Mouse (Mus musculus): ENCODE measurements at regions not wholly inside any gene's neighbourhood (a gene's known extent, or its start where the extent isn't known, plus 50 kb on each side); places are given as distances from the start of the nearest gene placed in this dataset.

GRCm38 (mm10) chr15:65646470-65646869, 631.8 kb upstream of the Gm21961 start:
- no peak overlapping the region for H3K9ac ChIP-seq (ENCODE audit: low read depth, low read length)
- 73% methylated on average over 2 of the region's 2 CpGs for WGBS
- H3K9me3 ChIP-seq (ENCODE audit: control insufficient read depth, low read length) = no peaks in the 10 kb centered on the region
- no peak overlapping the region for H3K4me2 ChIP-seq (ENCODE audit: low read depth, low read length)
- H3K27me3 ChIP-seq (replicated peaks; ENCODE audit: control insufficient read depth, insufficient read depth, low read length) = no peaks in the 10 kb centered on the region
- H3K4me1 ChIP-seq (ENCODE audit: control insufficient read depth, insufficient read depth, low read length) = no peaks in the 10 kb centered on the region
- no peak for DNase-seq (ENCODE audit: low spot score)
- no peak overlapping the region for H3K4me3 ChIP-seq (ENCODE audit: low read depth, low read length)
- no peaks in the 10 kb centered on the region for H3K36me3 ChIP-seq (ENCODE audit: control insufficient read depth, insufficient read depth, low read length)
- H3K27ac ChIP-seq (replicated peaks; ENCODE audit: low read depth, low read length) = no peak overlapping the region
- no peak for ATAC-seq (ENCODE audit: low read depth)

- Histone ChIP-seq H3K36me3 (ENCODE audit: control insufficient read depth, insufficient read depth, low read length) (no peaks in the 10 kb centered on the region), H3K9ac (ENCODE audit: low read depth, low read length) (no peak overlapping the region), H3K4me1 (ENCODE audit: control insufficient read depth, insufficient read depth, low read length) (no peaks in the 10 kb centered on the region), H3K9me3 (ENCODE audit: control insufficient read depth, low read length) (no peaks in the 10 kb centered on the region), H3K27me3 (replicated peaks; ENCODE audit: control insufficient read depth, insufficient read depth, low read length) (no peaks in the 10 kb centered on the region), H3K4me2 (ENCODE audit: low read depth, low read length) (no peak overlapping the region), H3K27ac (replicated peaks; ENCODE audit: low read depth, low read length) (no peak overlapping the region), H3K4me3 (ENCODE audit: low read depth, low read length) (no peak overlapping the region)
- ATAC-seq (ENCODE audit: low read depth) = no peak
- 65% methylated on average over 2 of the region's 2 CpGs for WGBS
- DNase-seq (ENCODE audit: low spot score) = no peak
Measured at GRCm38 (mm10) chr15:65639484-65639883, 624.8 kb upstream of the Gm21961 start.

GRCm38 (mm10) chr15:65637520-65638184, 622.9 kb upstream of the Gm21961 start:
- H3K27ac ChIP-seq (replicated peaks; ENCODE audit: low read depth, low read length) = no peak overlapping the region
- no peak overlapping the region for H3K4me3 ChIP-seq (ENCODE audit: low read depth, low read length)
- DNase-seq (ENCODE audit: low spot score) (peak; percentile 56), ATAC-seq (ENCODE audit: low read depth) (0 out of 2 replicates have a peak, but pooled peaks have one; percentile 41)
- H3K9me3 ChIP-seq (ENCODE audit: control insufficient read depth, low read length) = no peaks in the 10 kb centered on the region
- no peaks in the 10 kb centered on the region for H3K4me1 ChIP-seq (ENCODE audit: control insufficient read depth, insufficient read depth, low read length)
- no peaks in the 10 kb centered on the region for H3K36me3 ChIP-seq (ENCODE audit: control insufficient read depth, insufficient read depth, low read length)
- WGBS = 44% methylated on average over 6 of the region's 6 CpGs
- H3K9ac ChIP-seq (ENCODE audit: low read depth, low read length) = no peak overlapping the region
- no peak overlapping the region for H3K4me2 ChIP-seq (ENCODE audit: low read depth, low read length)
- no peaks in the 10 kb centered on the region for H3K27me3 ChIP-seq (replicated peaks; ENCODE audit: control insufficient read depth, insufficient read depth, low read length)

- Histone ChIP-seq H3K4me1 (ENCODE audit: control insufficient read depth, insufficient read depth, low read length) (no peaks in the 10 kb centered on the region), H3K9ac (ENCODE audit: low read depth, low read length) (no peak overlapping the region), H3K27ac (replicated peaks; ENCODE audit: low read depth, low read length) (no peak overlapping the region), H3K36me3 (ENCODE audit: control insufficient read depth, insufficient read depth, low read length) (no peaks in the 10 kb centered on the region), H3K9me3 (ENCODE audit: control insufficient read depth, low read length) (no peaks in the 10 kb centered on the region), H3K4me3 (ENCODE audit: low read depth, low read length) (no peak overlapping the region), H3K27me3 (replicated peaks; ENCODE audit: control insufficient read depth, insufficient read depth, low read length) (no peaks in the 10 kb centered on the region), H3K4me2 (ENCODE audit: low read depth, low read length) (no peak overlapping the region)
- 81% methylated on average over 5 of the region's 5 CpGs for WGBS
- ATAC-seq (ENCODE audit: low read depth) (no peak), DNase-seq (ENCODE audit: low spot score) (no peak)
Measured at GRCm38 (mm10) chr15:65632440-65632839, 617.7 kb upstream of the Gm21961 start.

- H3K9me3 ChIP-seq (ENCODE audit: control insufficient read depth, low read length) = no peaks in the 10 kb centered on the region
- WGBS = 74% methylated on average over 1 of the region's 1 CpGs
- H3K27me3 ChIP-seq (replicated peaks; ENCODE audit: control insufficient read depth, insufficient read depth, low read length) = no peaks in the 10 kb centered on the region
- no peak overlapping the region for H3K27ac ChIP-seq (replicated peaks; ENCODE audit: low read depth, low read length)
- no peak overlapping the region for H3K4me2 ChIP-seq (ENCODE audit: low read depth, low read length)
- no peak overlapping the region for H3K9ac ChIP-seq (ENCODE audit: low read depth, low read length)
- no peak for DNase-seq (ENCODE audit: low spot score)
- no peak overlapping the region for H3K4me3 ChIP-seq (ENCODE audit: low read depth, low read length)
- H3K4me1 ChIP-seq (ENCODE audit: control insufficient read depth, insufficient read depth, low read length) = no peaks in the 10 kb centered on the region
- H3K36me3 ChIP-seq (ENCODE audit: control insufficient read depth, insufficient read depth, low read length) = no peaks in the 10 kb centered on the region
- ATAC-seq (ENCODE audit: low read depth) = no peak
Measured at GRCm38 (mm10) chr15:65630476-65630875, 615.8 kb upstream of the Gm21961 start.

GRCm38 (mm10) chr15:65592718-65593477, 578.2 kb upstream of the Gm21961 start:
- ATAC-seq (ENCODE audit: low read depth) (no peak), DNase-seq (ENCODE audit: low spot score) (peak; percentile 5)
- Histone ChIP-seq H3K9ac (ENCODE audit: low read depth, low read length) (no peak overlapping the region), H3K27me3 (replicated peaks; ENCODE audit: control insufficient read depth, insufficient read depth, low read length) (no peaks in the 10 kb centered on the region), H3K27ac (replicated peaks; ENCODE audit: low read depth, low read length) (no peak overlapping the region), H3K4me1 (ENCODE audit: control insufficient read depth, insufficient read depth, low read length) (no peaks in the 10 kb centered on the region), H3K36me3 (ENCODE audit: control insufficient read depth, insufficient read depth, low read length) (no peaks in the 10 kb centered on the region), H3K4me2 (ENCODE audit: low read depth, low read length) (no peak overlapping the region), H3K4me3 (ENCODE audit: low read depth, low read length) (no peak overlapping the region), H3K9me3 (ENCODE audit: control insufficient read depth, low read length) (no peaks in the 10 kb centered on the region)
- 72% methylated on average over 2 of the region's 2 CpGs for WGBS

- Histone ChIP-seq H3K4me3 (ENCODE audit: low read depth, low read length) (no peak overlapping the region), H3K36me3 (ENCODE audit: control insufficient read depth, insufficient read depth, low read length) (no peaks in the 10 kb centered on the region), H3K27ac (replicated peaks; ENCODE audit: low read depth, low read length) (no peak overlapping the region), H3K9ac (ENCODE audit: low read depth, low read length) (no peak overlapping the region), H3K4me2 (ENCODE audit: low read depth, low read length) (no peak overlapping the region), H3K9me3 (ENCODE audit: control insufficient read depth, low read length) (no peaks in the 10 kb centered on the region), H3K4me1 (ENCODE audit: control insufficient read depth, insufficient read depth, low read length) (no peaks in the 10 kb centered on the region), H3K27me3 (replicated peaks; ENCODE audit: control insufficient read depth, insufficient read depth, low read length) (no peaks in the 10 kb centered on the region)
- ATAC-seq (ENCODE audit: low read depth) (no peak), DNase-seq (ENCODE audit: low spot score) (peak; percentile 7)
- WGBS = 68% methylated on average over 2 of the region's 2 CpGs
Measured at GRCm38 (mm10) chr15:65585566-65585965, 570.9 kb upstream of the Gm21961 start.

GRCm38 (mm10) chr15:65579353-65579752, 564.6 kb upstream of the Gm21961 start:
- Histone ChIP-seq H3K9me3 (ENCODE audit: control insufficient read depth, low read length) (no peaks in the 10 kb centered on the region), H3K4me2 (ENCODE audit: low read depth, low read length) (no peak overlapping the region), H3K4me1 (ENCODE audit: control insufficient read depth, insufficient read depth, low read length) (no peaks in the 10 kb centered on the region), H3K27me3 (replicated peaks; ENCODE audit: control insufficient read depth, insufficient read depth, low read length) (no peaks in the 10 kb centered on the region), H3K4me3 (ENCODE audit: low read depth, low read length) (no peak overlapping the region), H3K9ac (ENCODE audit: low read depth, low read length) (no peak overlapping the region), H3K36me3 (ENCODE audit: control insufficient read depth, insufficient read depth, low read length) (no peaks in the 10 kb centered on the region), H3K27ac (replicated peaks; ENCODE audit: low read depth, low read length) (no peak overlapping the region)
- 88% methylated on average over 1 of the region's 1 CpGs for WGBS
- ATAC-seq (ENCODE audit: low read depth) (no peak), DNase-seq (ENCODE audit: low spot score) (no peak)

GRCm38 (mm10) chr15:65567931-65568330, 553.2 kb upstream of the Gm21961 start:
- H3K27me3 ChIP-seq (replicated peaks; ENCODE audit: control insufficient read depth, insufficient read depth, low read length) = no peaks in the 10 kb centered on the region
- no peak overlapping the region for H3K27ac ChIP-seq (replicated peaks; ENCODE audit: low read depth, low read length)
- no peak overlapping the region for H3K9ac ChIP-seq (ENCODE audit: low read depth, low read length)
- H3K36me3 ChIP-seq (ENCODE audit: control insufficient read depth, insufficient read depth, low read length) = no peaks in the 10 kb centered on the region
- no peaks in the 10 kb centered on the region for H3K4me1 ChIP-seq (ENCODE audit: control insufficient read depth, insufficient read depth, low read length)
- ATAC-seq (ENCODE audit: low read depth) (no peak), DNase-seq (ENCODE audit: low spot score) (no peak)
- WGBS = 89% methylated on average over 2 of the region's 2 CpGs
- H3K4me3 ChIP-seq (ENCODE audit: low read depth, low read length) = no peak overlapping the region
- H3K4me2 ChIP-seq (ENCODE audit: low read depth, low read length) = no peak overlapping the region
- no peaks in the 10 kb centered on the region for H3K9me3 ChIP-seq (ENCODE audit: control insufficient read depth, low read length)

All from embryonic facial prominence, embryonic 14.5 days (tissue).